Mouse (Mus musculus): ENCODE measurements around the gene Ube2d1.

DNA sequence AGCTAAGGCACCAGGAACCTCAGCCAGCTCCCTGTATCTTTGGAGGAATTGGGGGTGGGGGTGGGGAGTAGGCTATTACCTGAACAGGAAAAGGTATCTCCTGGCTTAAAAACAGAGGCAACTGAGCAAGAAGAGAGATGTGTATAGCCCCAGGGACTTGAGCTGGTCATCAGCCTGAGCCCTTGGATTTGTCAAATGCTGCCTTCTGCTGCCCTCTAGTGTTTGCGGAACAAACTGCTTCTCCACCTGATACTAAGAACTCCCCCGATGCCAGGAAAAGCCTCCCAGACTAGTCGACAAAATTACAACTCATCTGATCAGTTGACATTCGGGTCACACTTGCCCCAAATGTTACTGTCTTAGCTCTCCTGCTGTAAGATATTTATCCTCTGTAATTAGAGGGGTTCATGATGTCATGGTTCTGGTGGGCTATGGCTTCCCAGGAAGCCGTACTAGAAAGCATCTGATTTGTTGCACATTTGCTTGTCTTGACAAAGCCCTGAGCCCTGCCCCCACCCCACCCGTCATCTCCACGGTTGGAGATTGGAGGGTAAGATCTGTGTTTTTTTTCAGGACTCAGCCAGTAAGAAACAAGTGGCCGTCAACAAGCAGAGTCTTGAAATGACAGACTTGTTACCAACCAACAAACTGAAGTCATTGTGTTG lies 66.7 kb downstream of the Ube2d1 start:
- TF ChIP-seq CTCF (IDR thresholded peaks at IDR 0.05; ENCODE audit: control insufficient read depth, insufficient read depth, low read length) (peak; percentile 67), POLR2A (IDR thresholded peaks at IDR 0.05; ENCODE audit: borderline replicate concordance, control insufficient read depth, low read depth, low read length) (no peak)
